Mouse (Mus musculus) limb, embryonic 14.5 days (tissue): ENCODE measurements at regions not wholly inside any gene's neighbourhood (a gene's known extent, or its start where the extent isn't known, plus 50 kb on each side); places are given as distances from the start of the nearest gene placed in this dataset.

Experiments
- ATAC-seq: fragments of 200-750 bp; cut with Nextera tagmentation; 2 replicates; pipeline ENCODE4 v1.8.0; 2017; ENCODE audit warnings: low read depth, moderate number of reproducible peaks, moderate TSS enrichment; ENCODE audit not compliant: low FRiP score
- DNase-seq: peaks from one replicate; pipeline ENCODE4 v3.0.0-alpha.2; 2015; ENCODE audit warnings: low spot score
- H3K27ac ChIP-seq: fragments of 300-500 bp; sonication (generic); replicated peaks from 2 replicates; pipeline ENCODE4 v1.5.1; 2014; ENCODE audit warnings: low read depth, mild to moderate bottlenecking, low read length, moderate library complexity, mixed read lengths
- H3K27me3 ChIP-seq: fragments of 300-500 bp; sonication (generic); 2 replicates; pipeline ENCODE4 v1.6.1; 2014; ENCODE audit warnings: low read length, mixed read lengths; ENCODE audit not compliant: control insufficient read depth, insufficient read depth
- H3K36me3 ChIP-seq: fragments of 300-500 bp; sonication (generic); 2 replicates; pipeline ENCODE4 v1.6.1; 2014; ENCODE audit warnings: mild to moderate bottlenecking, low read length, moderate library complexity, mixed read lengths; ENCODE audit not compliant: control insufficient read depth, insufficient read depth
- H3K4me1 ChIP-seq: fragments of 300-500 bp; sonication (generic); 2 replicates; pipeline ENCODE4 v1.6.1; 2014; ENCODE audit warnings: antibody characterized with exemption, low read length, mixed read lengths; ENCODE audit not compliant: control insufficient read depth, insufficient read depth
- H3K4me2 ChIP-seq: fragments of 300-500 bp; sonication (generic); replicated peaks from 2 replicates; pipeline ENCODE4 v1.6.1; 2014; ENCODE audit warnings: low read depth, mild to moderate bottlenecking, low read length, moderate library complexity; ENCODE audit not compliant: severe bottlenecking
- H3K4me3 ChIP-seq: fragments of 300-500 bp; sonication (generic); replicated peaks from 2 replicates; pipeline ENCODE4 v1.5.1; 2014; ENCODE audit warnings: low read length
- H3K9ac ChIP-seq: fragments of 300-500 bp; sonication (generic); 2 replicates; pipeline ENCODE4 v1.6.1; 2014; ENCODE audit warnings: mild to moderate bottlenecking, low read depth, low read length, moderate library complexity; ENCODE audit not compliant: severe bottlenecking
- H3K9me3 ChIP-seq: fragments of 300-500 bp; sonication (generic); 2 replicates; pipeline ENCODE4 v1.6.1; 2016; ENCODE audit warnings: low read length; ENCODE audit not compliant: control insufficient read depth
- POLR2A ChIP-seq: fragments of 200-500 bp; IDR thresholded peaks from 2 replicates; pipeline ENCODE4 v1.8.0; 2012; ENCODE audit warnings: inconsistent platforms, mild to moderate bottlenecking, moderate library complexity, borderline replicate concordance; ENCODE audit not compliant: insufficient read depth, insufficient read length; ENCODE audit errors: extremely low read depth
- WGBS: fragments of 180-500 bp; shearing (Covaris S2); extraction: QIAGEN DNeasy Blood & Tissue Kit; methylation state at CpG from one replicate; pipeline ENCODE4 v1.1.7; 2014; 5-methylcytosine and 5-hydroxymethylcytosine counted together

DNA sequence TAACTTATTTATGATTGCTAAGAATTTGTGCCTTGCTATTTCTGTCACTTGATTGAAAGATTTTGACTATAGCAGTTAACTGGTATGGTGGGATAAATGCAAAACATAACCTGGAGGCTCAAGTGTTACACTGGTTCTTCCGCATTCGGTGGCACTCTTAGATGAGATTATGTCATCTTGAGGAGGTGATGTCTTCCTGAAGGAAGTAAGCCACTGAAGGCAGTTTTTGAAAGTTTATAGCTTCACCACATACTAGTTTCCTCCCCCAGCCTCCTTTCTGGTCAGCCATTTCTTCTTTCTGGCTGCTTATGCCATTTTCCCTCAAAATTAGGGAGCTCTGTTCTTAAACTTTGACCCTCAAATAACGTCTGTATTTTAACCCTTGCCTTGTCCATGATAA lies 710.3 kb upstream of the Slit2 start:
- H3K9ac ChIP-seq: no peak overlapping the region
- no peak for TF ChIP-seq POLR2A
- H3K4me3 ChIP-seq: no peak overlapping the region
- DNase-seq (no peak), ATAC-seq (no peak)
- H3K36me3 ChIP-seq: no peaks in the 10 kb centered on the region
- 64% methylated on average over 3 of the region's 3 CpGs for WGBS
- H3K27me3 ChIP-seq: no peaks in the 10 kb centered on the region
- no peak overlapping the region for H3K4me2 ChIP-seq
- no peaks in the 10 kb centered on the region for H3K9me3 ChIP-seq
- H3K27ac ChIP-seq: no peak overlapping the region
- H3K4me1 ChIP-seq: no peaks in the 10 kb centered on the region; the same call in 1 of the 2 replicates

DNA sequence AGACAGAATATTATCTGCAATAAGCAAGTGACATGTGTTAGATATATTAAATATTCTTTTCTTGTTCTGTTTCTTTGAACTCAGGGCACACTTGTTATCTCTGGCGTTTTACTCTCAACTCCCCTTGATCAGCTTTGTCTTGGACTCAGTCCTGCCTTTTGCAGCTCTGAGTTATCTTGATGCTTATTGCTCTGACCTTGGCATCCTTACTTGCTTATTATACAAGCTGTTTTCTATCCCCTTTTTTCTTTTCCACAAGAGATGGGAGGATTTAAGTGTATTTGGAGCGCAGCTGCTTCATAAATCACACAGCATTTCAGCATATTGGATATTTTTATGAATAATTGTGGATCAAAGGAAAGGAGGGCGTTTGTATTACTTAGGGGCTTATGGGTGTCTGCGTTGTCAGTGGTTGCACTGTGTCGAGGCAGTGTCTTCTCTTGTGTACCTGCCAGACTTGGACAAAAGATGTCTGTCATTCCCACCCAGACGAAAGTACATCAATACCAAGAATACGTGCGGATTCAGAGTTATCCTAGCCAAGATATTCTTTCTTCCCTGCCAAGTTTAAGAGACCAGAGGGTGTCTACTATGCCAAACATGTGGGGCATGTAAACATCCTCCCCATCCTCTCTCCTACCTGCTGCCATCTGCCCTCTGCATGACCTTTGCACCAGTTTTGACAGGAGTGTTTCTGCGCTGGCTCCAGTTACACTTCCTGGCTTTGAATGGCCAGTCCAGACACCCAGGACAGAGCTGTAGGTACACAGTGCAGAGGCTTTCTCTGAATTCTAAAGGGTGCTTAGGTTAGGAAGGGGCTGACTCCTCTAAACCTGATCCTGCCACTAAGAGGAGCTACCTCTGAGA lies 709.3 kb upstream of the Slit2 start:
- H3K4me2 ChIP-seq: no peak overlapping the region
- DNase-seq (peak; percentile 22), ATAC-seq (no peak)
- no peaks in the 10 kb centered on the region for H3K9me3 ChIP-seq
- H3K4me3 ChIP-seq: no peak overlapping the region
- no peaks in the 10 kb centered on the region for H3K36me3 ChIP-seq
- no peak for TF ChIP-seq POLR2A
- H3K9ac ChIP-seq: no peak overlapping the region
- H3K27ac ChIP-seq: no peak overlapping the region
- 58% methylated on average over 9 of the region's 9 CpGs for WGBS
- no peaks in the 10 kb centered on the region; the same call in 1 of the 2 replicates for H3K4me1 ChIP-seq
- no peaks in the 10 kb centered on the region for H3K27me3 ChIP-seq

DNA sequence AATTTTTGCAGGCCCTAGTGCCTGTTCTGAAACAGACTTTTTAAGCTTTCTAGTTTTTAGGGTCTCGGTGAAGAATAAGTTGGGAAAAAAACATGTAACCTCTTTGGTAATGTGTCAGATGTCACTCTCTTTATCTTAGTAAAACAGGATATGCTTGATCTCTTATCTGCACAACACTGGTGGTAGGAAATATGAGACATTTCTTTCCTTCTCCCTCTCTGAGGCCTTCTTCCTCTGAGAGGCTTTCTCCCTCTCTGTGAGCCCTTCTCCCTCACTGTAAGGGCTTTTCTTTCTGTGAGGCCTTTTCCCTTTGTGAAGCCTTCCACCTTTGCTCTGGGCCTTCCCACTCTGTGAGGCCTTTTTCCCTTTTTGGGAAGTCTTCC lies 708.7 kb upstream of the Slit2 start:
- no peak for TF ChIP-seq POLR2A
- WGBS: 55% methylated on average over 1 of the region's 1 CpGs
- no peak for ATAC-seq

DNA sequence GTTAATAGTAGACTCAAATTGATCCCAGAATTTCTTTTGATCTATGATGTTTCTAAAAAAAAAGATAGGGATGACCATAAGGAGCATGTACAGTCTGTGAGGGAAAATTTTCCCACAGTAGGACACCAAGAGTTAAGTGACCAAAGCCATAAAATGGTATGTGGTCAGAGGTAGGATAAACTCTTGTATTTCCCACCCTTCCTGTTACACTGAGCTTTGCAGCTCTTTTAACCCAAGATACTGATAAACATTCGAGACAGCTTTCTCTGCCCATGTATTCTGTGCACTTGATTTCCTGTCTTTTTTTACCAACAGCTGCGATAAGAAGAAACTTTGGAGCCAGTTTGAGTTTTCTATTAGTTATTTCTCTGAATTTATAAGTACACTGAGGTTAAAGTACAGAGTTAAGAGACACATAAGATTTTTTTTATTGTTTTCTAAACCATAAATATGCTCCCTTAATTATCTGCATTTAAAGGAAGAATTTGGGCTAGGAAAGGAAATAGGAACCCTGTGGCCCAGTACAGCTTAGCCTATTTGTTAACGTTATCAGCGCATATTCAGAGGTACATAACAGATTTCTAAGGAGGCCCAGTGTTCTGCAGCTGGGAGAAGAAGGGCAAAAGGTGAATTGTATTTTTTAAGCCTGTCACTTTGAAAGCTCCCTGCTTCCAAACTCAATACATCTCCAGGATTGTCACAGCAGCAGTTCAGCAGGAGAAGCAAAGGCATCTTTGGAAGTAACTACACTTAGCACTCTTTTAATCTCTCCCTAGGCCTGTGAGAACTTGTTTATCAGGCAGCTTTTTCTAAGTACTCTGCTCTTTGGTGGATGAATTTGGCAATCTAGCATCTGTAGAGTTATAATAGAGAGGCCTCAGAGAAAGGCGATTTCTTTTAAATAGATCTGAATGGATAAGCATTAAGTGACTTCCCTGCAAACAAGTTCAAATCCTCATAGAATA lies 706.4 kb upstream of the Slit2 start:
- Histone ChIP-seq H3K27me3 (no peaks in the 10 kb centered on the region), H3K9me3 (no peaks in the 10 kb centered on the region), H3K4me2 (no peak overlapping the region), H3K36me3 (no peaks in the 10 kb centered on the region), H3K9ac (no peak overlapping the region), H3K4me1 (no peaks in the 10 kb centered on the region; the same call in 1 of the 2 replicates), H3K27ac (no peak overlapping the region), H3K4me3 (no peak overlapping the region)
- no peak for TF ChIP-seq POLR2A
- no peak for DNase-seq
- no peak for ATAC-seq
- 53% methylated on average over 5 of the region's 5 CpGs for WGBS

More for the DNA sequence above, 708.7 kb upstream of the Slit2 start:
- H3K9me3 ChIP-seq: no peaks in the 10 kb centered on the region
- H3K9ac ChIP-seq: no peak overlapping the region
- no peak for DNase-seq
- H3K4me3 ChIP-seq: no peak overlapping the region
- H3K4me2 ChIP-seq: no peak overlapping the region
- no peaks in the 10 kb centered on the region for H3K27me3 ChIP-seq
- no peaks in the 10 kb centered on the region for H3K36me3 ChIP-seq
- H3K4me1 ChIP-seq: no peaks in the 10 kb centered on the region; the same call in 1 of the 2 replicates
- H3K27ac ChIP-seq: no peak overlapping the region

DNA sequence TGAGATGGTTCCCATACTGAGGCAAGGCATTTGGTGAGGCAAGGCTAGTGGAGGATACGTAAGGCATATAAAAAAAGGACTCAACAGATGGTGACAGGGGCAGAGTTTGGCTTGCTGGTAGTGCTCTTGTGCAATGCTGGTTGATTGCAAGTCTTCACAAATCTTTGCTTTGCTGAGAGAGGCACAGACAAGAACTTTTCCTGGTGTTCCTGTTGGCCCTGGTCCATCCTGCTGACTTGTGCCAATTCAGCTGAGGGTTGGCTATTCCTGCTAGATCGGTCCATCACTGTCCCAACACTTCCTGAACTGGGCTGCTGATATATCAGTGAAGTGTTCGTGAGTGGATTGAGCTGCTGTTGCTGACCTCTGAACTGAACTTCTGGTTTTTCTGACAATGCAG lies 703.3 kb upstream of the Slit2 start:
- H3K4me3 ChIP-seq: no peak overlapping the region
- DNase-seq (no peak), ATAC-seq (no peak)
- 94% methylated on average over 3 of the region's 3 CpGs for WGBS
- H3K9ac ChIP-seq: no peak overlapping the region
- H3K27ac ChIP-seq: no peak overlapping the region
- H3K27me3 ChIP-seq: no peaks in the 10 kb centered on the region
- no peak for TF ChIP-seq POLR2A
- no peak overlapping the region for H3K4me2 ChIP-seq
- H3K4me1 ChIP-seq: no peaks in the 10 kb centered on the region
- H3K9me3 ChIP-seq: no peaks in the 10 kb centered on the region
- no peaks in the 10 kb centered on the region for H3K36me3 ChIP-seq
